Mouse (Mus musculus) midbrain, embryonic 14.5 days (tissue): ENCODE data around the gene Colgalt2. TPM values are rescaled to one million over a fixed set of nuclear protein-coding genes. Genes with fewer than 3 reads are reported as not detected.

Experiments
- ATAC-seq: fragments of 200-750 bp; cut with Nextera tagmentation; 2 replicates; pipeline ENCODE4 v1.8.0; 2017; ENCODE audit warnings: moderate number of reproducible peaks, moderate library complexity; ENCODE audit not compliant: low FRiP score, low TSS enrichment
- DNase-seq: peaks from one replicate; pipeline ENCODE4 v3.0.0-alpha.2; 2015
- H3K27ac ChIP-seq: fragments of 300-500 bp; sonication (generic); replicated peaks from 2 replicates; pipeline ENCODE4 v1.5.1; 2014; ENCODE audit warnings: mild to moderate bottlenecking, low read depth, low read length, moderate library complexity
- H3K27me3 ChIP-seq: fragments of 300-500 bp; sonication (generic); 2 replicates; pipeline ENCODE4 v1.6.1; 2014; ENCODE audit warnings: low read length, control low read depth, mixed read lengths; ENCODE audit not compliant: control insufficient read depth, insufficient read depth
- H3K36me3 ChIP-seq: fragments of 300-500 bp; sonication (generic); 2 replicates; pipeline ENCODE4 v1.6.1; 2014; ENCODE audit warnings: low read length, control low read depth; ENCODE audit not compliant: control insufficient read depth, insufficient read depth
- H3K4me1 ChIP-seq: fragments of 300-500 bp; sonication (generic); 2 replicates; pipeline ENCODE4 v1.6.1; 2014; ENCODE audit warnings: mild to moderate bottlenecking, antibody characterized with exemption, low read length, control low read depth; ENCODE audit not compliant: control insufficient read depth, insufficient read depth
- H3K4me2 ChIP-seq: fragments of 300-500 bp; sonication (generic); 2 replicates; pipeline ENCODE4 v1.6.1; 2014; ENCODE audit warnings: mild to moderate bottlenecking, low read length, moderate library complexity
- H3K4me3 ChIP-seq: fragments of 300-500 bp; sonication (generic); replicated peaks from 2 replicates; pipeline ENCODE4 v1.5.1; 2014; ENCODE audit warnings: low read depth, low read length
- H3K9ac ChIP-seq: fragments of 300-500 bp; sonication (generic); replicated peaks from 2 replicates; pipeline ENCODE4 v1.6.1; 2014; ENCODE audit warnings: mild to moderate bottlenecking, low read length, moderate library complexity
- H3K9me3 ChIP-seq: fragments of 300-500 bp; sonication (generic); 2 replicates; pipeline ENCODE4 v1.6.1; 2016; ENCODE audit warnings: low read length, control low read depth, mixed read lengths; ENCODE audit not compliant: control insufficient read depth
- WGBS: fragments of 180-500 bp; shearing (Covaris S2); extraction: QIAGEN DNeasy Blood & Tissue Kit; methylation state at CpG from one replicate; pipeline ENCODE4 v1.1.7; 2014; 5-methylcytosine and 5-hydroxymethylcytosine counted together
- polyA plus RNA-seq: library from polyadenylated mRNA; unstranded; fragments of >200 nt; fragmentation: Nextera tagmentation; extraction: Ambion mirVana; gene quantifications from 2 replicates; pipeline ENCODE4 v1.2.1, GENCODE M21; 2014

Colgalt2 gene
- polyA plus RNA-seq, 1 experiment from 2014 or later, result 4.0 TPM

GRCm38 (mm10) chr1:152542747-152543378, 143.2 kb downstream of the Colgalt2 start:
- WGBS, result 95% methylated on average over 6 of the region's 6 CpGs
- no peak for DNase-seq
- no peaks in the 10 kb centered on the region for H3K27me3 ChIP-seq
- no peak overlapping the region for H3K4me3 ChIP-seq
- no peaks in the 10 kb centered on the region for H3K9me3 ChIP-seq
- no peak overlapping the region for H3K4me2 ChIP-seq
- ATAC-seq, result no peak
- H3K4me1 ChIP-seq, result no peaks in the 10 kb centered on the region
- no peak overlapping the region for H3K9ac ChIP-seq
- peaks cover 11% of the 10 kb centered on the region; the same call in 1 of the 2 replicates for H3K36me3 ChIP-seq
- no peak overlapping the region for H3K27ac ChIP-seq

- 96% methylated on average over 2 of the region's 2 CpGs for WGBS
- no peak overlapping the region for H3K4me2 ChIP-seq
- ATAC-seq (no peak), DNase-seq (no peak)
- H3K27ac ChIP-seq, result no peak overlapping the region
- H3K4me1 ChIP-seq, result no peaks in the 10 kb centered on the region
- no peak overlapping the region for H3K4me3 ChIP-seq
- H3K9me3 ChIP-seq, result no peaks in the 10 kb centered on the region
- H3K36me3 ChIP-seq, result peaks cover 11% of the 10 kb centered on the region; the same call in 1 of the 2 replicates
- H3K9ac ChIP-seq, result no peak overlapping the region
- H3K27me3 ChIP-seq, result no peaks in the 10 kb centered on the region
These were observed 144.0 kb downstream of the Colgalt2 start for GRCm38 (mm10) chr1:152543449-152544159.

- Histone ChIP-seq H3K4me2 (no peak overlapping the region), H3K27me3 (no peaks in the 10 kb centered on the region), H3K36me3 (0 out of 2 replicates have a peak, but pooled peaks cover 3% of the 10 kb centered on the region), H3K4me3 (no peak overlapping the region), H3K4me1 (no peaks in the 10 kb centered on the region), H3K9me3 (no peaks in the 10 kb centered on the region), H3K27ac (no peak overlapping the region), H3K9ac (no peak overlapping the region)
- WGBS, result 95% methylated on average over 13 of the region's 13 CpGs
- no peak for DNase-seq
- no peak for ATAC-seq
These were observed 149.6 kb downstream of the Colgalt2 start for GRCm38 (mm10) chr1:152549061-152549738.

GRCm38 (mm10) chr1:152550544-152550943, 150.9 kb downstream of the Colgalt2 start:
- no peak for DNase-seq
- H3K9ac ChIP-seq, result no peak overlapping the region
- H3K27ac ChIP-seq, result no peak overlapping the region
- H3K4me3 ChIP-seq, result no peak overlapping the region
- 0 out of 2 replicates have a peak, but pooled peaks cover 3% of the 10 kb centered on the region for H3K36me3 ChIP-seq
- no peaks in the 10 kb centered on the region; the same call in 1 of the 2 replicates for H3K4me1 ChIP-seq
- H3K4me2 ChIP-seq, result no peak overlapping the region
- no peaks in the 10 kb centered on the region for H3K27me3 ChIP-seq
- WGBS, result 97% methylated on average over 2 of the region's 2 CpGs
- no peaks in the 10 kb centered on the region for H3K9me3 ChIP-seq
- no peak for ATAC-seq

GRCm38 (mm10) chr1:152550973-152551372, 151.3 kb downstream of the Colgalt2 start:
- no peak overlapping the region for H3K9ac ChIP-seq
- no peak overlapping the region for H3K4me2 ChIP-seq
- 91% methylated on average over 3 of the region's 3 CpGs for WGBS
- no peak for ATAC-seq
- no peaks in the 10 kb centered on the region for H3K9me3 ChIP-seq
- no peaks in the 10 kb centered on the region for H3K27me3 ChIP-seq
- H3K4me3 ChIP-seq, result no peak overlapping the region
- 0 out of 2 replicates have a peak, but pooled peaks cover 2% of the 10 kb centered on the region for H3K36me3 ChIP-seq
- peaks cover 1% of the 10 kb centered on the region; the same call in 1 of the 2 replicates for H3K4me1 ChIP-seq
- DNase-seq, result no peak
- H3K27ac ChIP-seq, result no peak overlapping the region

- no peak for ATAC-seq
- H3K4me1 ChIP-seq, result peaks cover 8% of the 10 kb centered on the region; the same call in 1 of the 2 replicates
- no peaks in the 10 kb centered on the region for H3K9me3 ChIP-seq
- H3K27ac ChIP-seq, result no peak overlapping the region
- H3K4me2 ChIP-seq, result no peak overlapping the region
- no peak for DNase-seq
- no peaks in the 10 kb centered on the region for H3K36me3 ChIP-seq
- no peak overlapping the region for H3K9ac ChIP-seq
- no peak overlapping the region for H3K4me3 ChIP-seq
- no peaks in the 10 kb centered on the region for H3K27me3 ChIP-seq
- 79% methylated on average over 15 of the region's 15 CpGs for WGBS
These were observed 154.4 kb downstream of the Colgalt2 start for GRCm38 (mm10) chr1:152553912-152554547.

- Histone ChIP-seq H3K36me3 (no peaks in the 10 kb centered on the region), H3K27ac (peak overlapping the region; percentile 52), H3K9me3 (no peaks in the 10 kb centered on the region), H3K4me3 (no peak overlapping the region), H3K27me3 (no peaks in the 10 kb centered on the region), H3K4me1 (peaks cover 8% of the 10 kb centered on the region; the same call in 1 of the 2 replicates), H3K9ac (no peak overlapping the region), H3K4me2 (peak overlapping the region; percentile 22; the same call in 1 of the 2 replicates)
- WGBS, result 10% methylated on average over 7 of the region's 7 CpGs
- peak; percentile 72 for DNase-seq
- peak; percentile 71; the same call in 1 of the 2 replicates for ATAC-seq
These were observed 156.4 kb downstream of the Colgalt2 start for GRCm38 (mm10) chr1:152555944-152556573.
